Mouse (Mus musculus): Measurements from ENCODE around the gene Srxn1. TPM values are rescaled to one million over a fixed set of nuclear protein-coding genes. Genes with fewer than 3 reads are reported as not detected.

Srxn1 gene
- polyA plus RNA-seq, 1 experiment: 50.2 TPM

GRCm38 (mm10) chr2:152101761-152102160, 3.6 kb upstream of the Srxn1 start:
- Histone ChIP-seq H3K27ac (ENCODE audit: insufficient read depth, low read depth, low read length) (no peak overlapping the region), H3K4me3 (ENCODE audit: insufficient read depth, low read length) (no peak overlapping the region), H3K4me1 (ENCODE audit: control insufficient read depth, insufficient read depth, low read length) (peaks cover 13% of the 10 kb centered on the region)
- TF ChIP-seq POLR2A (IDR thresholded peaks at IDR 0.05; ENCODE audit: borderline replicate concordance, low read depth, low read length) (no peak), CTCF (IDR thresholded peaks at IDR 0.05; ENCODE audit: low read depth, low read length) (no peak)

GRCm38 (mm10) chr2:152102369-152102768, 2.9 kb upstream of the Srxn1 start:
- Histone ChIP-seq H3K4me1 (ENCODE audit: control insufficient read depth, insufficient read depth, low read length) (peaks cover 15% of the 10 kb centered on the region), H3K27ac (ENCODE audit: insufficient read depth, low read depth, low read length) (no peak overlapping the region), H3K4me3 (ENCODE audit: insufficient read depth, low read length) (no peak overlapping the region)
- no peak for TF ChIP-seq CTCF (IDR thresholded peaks at IDR 0.05; ENCODE audit: low read depth, low read length)
- no peak for TF ChIP-seq POLR2A (IDR thresholded peaks at IDR 0.05; ENCODE audit: borderline replicate concordance, low read depth, low read length)

- H3K27ac ChIP-seq (ENCODE audit: insufficient read depth, low read depth, low read length): peak overlapping the region; percentile 85
- TF ChIP-seq POLR2A (IDR thresholded peaks at IDR 0.05; ENCODE audit: borderline replicate concordance, low read depth, low read length) (no peak), CTCF (IDR thresholded peaks at IDR 0.05; ENCODE audit: low read depth, low read length) (no peak)
- peaks cover 15% of the 10 kb centered on the region for H3K4me1 ChIP-seq (ENCODE audit: control insufficient read depth, insufficient read depth, low read length)
- peak overlapping the region; percentile 82 for H3K4me3 ChIP-seq (ENCODE audit: insufficient read depth, low read length)
Measured at GRCm38 (mm10) chr2:152104711-152105317, 502 bp upstream of the Srxn1 start.

- TF ChIP-seq POLR2A (IDR thresholded peaks at IDR 0.05; ENCODE audit: borderline replicate concordance, low read depth, low read length): no peak
- TF ChIP-seq CTCF (IDR thresholded peaks at IDR 0.05; ENCODE audit: low read depth, low read length): no peak
- Histone ChIP-seq H3K27ac (ENCODE audit: insufficient read depth, low read depth, low read length) (no peak overlapping the region), H3K4me3 (ENCODE audit: insufficient read depth, low read length) (peak overlapping the region; percentile 82), H3K4me1 (ENCODE audit: control insufficient read depth, insufficient read depth, low read length) (peaks cover 15% of the 10 kb centered on the region)
Measured at GRCm38 (mm10) chr2:152106225-152106595, 894 bp downstream of the Srxn1 start.

GRCm38 (mm10) chr2:152106597-152106996, 1.3 kb downstream of the Srxn1 start:
- Histone ChIP-seq H3K27ac (ENCODE audit: insufficient read depth, low read depth, low read length) (no peak overlapping the region), H3K4me3 (ENCODE audit: insufficient read depth, low read length) (peak overlapping the region; percentile 82), H3K4me1 (ENCODE audit: control insufficient read depth, insufficient read depth, low read length) (peaks cover 15% of the 10 kb centered on the region)
- TF ChIP-seq CTCF (IDR thresholded peaks at IDR 0.05; ENCODE audit: low read depth, low read length): no peak
- TF ChIP-seq POLR2A (IDR thresholded peaks at IDR 0.05; ENCODE audit: borderline replicate concordance, low read depth, low read length): no peak

GRCm38 (mm10) chr2:152108702-152109101, 3.4 kb downstream of the Srxn1 start:
- no peak for TF ChIP-seq CTCF (IDR thresholded peaks at IDR 0.05; ENCODE audit: low read depth, low read length)
- TF ChIP-seq POLR2A (IDR thresholded peaks at IDR 0.05; ENCODE audit: borderline replicate concordance, low read depth, low read length): no peak
- Histone ChIP-seq H3K4me1 (ENCODE audit: control insufficient read depth, insufficient read depth, low read length) (peaks cover 15% of the 10 kb centered on the region), H3K4me3 (ENCODE audit: insufficient read depth, low read length) (no peak overlapping the region), H3K27ac (ENCODE audit: insufficient read depth, low read depth, low read length) (no peak overlapping the region)

- TF ChIP-seq CTCF (IDR thresholded peaks at IDR 0.05; ENCODE audit: low read depth, low read length) (no peak), POLR2A (IDR thresholded peaks at IDR 0.05; ENCODE audit: borderline replicate concordance, low read depth, low read length) (no peak)
- Histone ChIP-seq H3K27ac (ENCODE audit: insufficient read depth, low read depth, low read length) (no peak overlapping the region), H3K4me1 (ENCODE audit: control insufficient read depth, insufficient read depth, low read length) (peaks cover 15% of the 10 kb centered on the region)
Measured at GRCm38 (mm10) chr2:152109386-152109785, 4.1 kb downstream of the Srxn1 start.

GRCm38 (mm10) chr2:152111311-152111710, 6.0 kb downstream of the Srxn1 start:
- H3K4me3 ChIP-seq (ENCODE audit: insufficient read depth, low read length): no peak overlapping the region

More at GRCm38 (mm10) chr2:152109386-152109785, 4.1 kb downstream of the Srxn1 start:
- no peak overlapping the region for H3K4me3 ChIP-seq (ENCODE audit: insufficient read depth, low read length)

GRCm38 (mm10) chr2:152111920-152112319, 6.6 kb downstream of the Srxn1 start:
- Histone ChIP-seq H3K4me3 (ENCODE audit: insufficient read depth, low read length) (no peak overlapping the region), H3K4me1 (ENCODE audit: control insufficient read depth, insufficient read depth, low read length) (peaks cover 7% of the 10 kb centered on the region), H3K27ac (ENCODE audit: insufficient read depth, low read depth, low read length) (no peak overlapping the region)
- no peak for TF ChIP-seq POLR2A (IDR thresholded peaks at IDR 0.05; ENCODE audit: borderline replicate concordance, low read depth, low read length)
- peak; percentile 89 for TF ChIP-seq CTCF (IDR thresholded peaks at IDR 0.05; ENCODE audit: low read depth, low read length)

More at GRCm38 (mm10) chr2:152111311-152111710, 6.0 kb downstream of the Srxn1 start:
- no peak overlapping the region for H3K27ac ChIP-seq (ENCODE audit: insufficient read depth, low read depth, low read length)
- TF ChIP-seq POLR2A (IDR thresholded peaks at IDR 0.05; ENCODE audit: borderline replicate concordance, low read depth, low read length): no peak
- no peak for TF ChIP-seq CTCF (IDR thresholded peaks at IDR 0.05; ENCODE audit: low read depth, low read length)
- H3K4me1 ChIP-seq (ENCODE audit: control insufficient read depth, insufficient read depth, low read length): peaks cover 13% of the 10 kb centered on the region

GRCm38 (mm10) chr2:152112490-152112889, 7.2 kb downstream of the Srxn1 start:
- Histone ChIP-seq H3K4me3 (ENCODE audit: insufficient read depth, low read length) (no peak overlapping the region), H3K27ac (ENCODE audit: insufficient read depth, low read depth, low read length) (no peak overlapping the region), H3K4me1 (ENCODE audit: control insufficient read depth, insufficient read depth, low read length) (0 out of 2 replicates have a peak, but pooled peaks cover 6% of the 10 kb centered on the region)
- no peak for TF ChIP-seq POLR2A (IDR thresholded peaks at IDR 0.05; ENCODE audit: borderline replicate concordance, low read depth, low read length)
- TF ChIP-seq CTCF (IDR thresholded peaks at IDR 0.05; ENCODE audit: low read depth, low read length): no peak

Measured in bone marrow macrophage, adult 2 months (primary cell).